Mouse (Mus musculus): Measurements from ENCODE around the gene Syt7.

DNA sequence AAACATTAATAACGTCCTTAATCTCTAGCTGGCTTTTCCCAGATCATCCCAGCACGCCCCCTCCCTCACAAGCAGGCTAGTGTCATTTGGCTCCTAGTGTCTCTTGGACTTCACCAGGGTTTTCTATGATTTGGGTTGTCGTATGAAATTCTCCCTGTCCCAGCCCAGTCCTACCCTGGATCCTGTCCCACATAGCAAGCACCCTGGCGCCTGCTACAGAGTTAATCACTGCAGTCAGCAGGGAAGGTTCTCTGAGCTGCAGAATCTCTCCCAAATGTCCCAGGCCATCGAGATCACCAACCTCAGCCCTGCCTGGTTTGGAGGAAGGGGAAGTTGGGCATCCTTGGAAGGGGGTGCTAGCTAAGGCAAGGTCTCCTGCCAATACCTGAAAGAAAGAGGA lies 26.6 kb downstream of the Syt7 start:
- no peak for TF ChIP-seq POLR2A (IDR thresholded peaks at IDR 0.05; ENCODE audit: borderline replicate concordance, extremely low read depth, insufficient read depth, insufficient read length, poor library complexity, severe bottlenecking)
- no peak for TF ChIP-seq CTCF (IDR thresholded peaks at IDR 0.05; ENCODE audit: borderline replicate concordance, extremely low read depth, insufficient read depth, insufficient read length)

Measured in brain, embryonic 14.5 days (tissue).